Mouse (Mus musculus): Measurements from ENCODE around the gene Gm26602.

DNA sequence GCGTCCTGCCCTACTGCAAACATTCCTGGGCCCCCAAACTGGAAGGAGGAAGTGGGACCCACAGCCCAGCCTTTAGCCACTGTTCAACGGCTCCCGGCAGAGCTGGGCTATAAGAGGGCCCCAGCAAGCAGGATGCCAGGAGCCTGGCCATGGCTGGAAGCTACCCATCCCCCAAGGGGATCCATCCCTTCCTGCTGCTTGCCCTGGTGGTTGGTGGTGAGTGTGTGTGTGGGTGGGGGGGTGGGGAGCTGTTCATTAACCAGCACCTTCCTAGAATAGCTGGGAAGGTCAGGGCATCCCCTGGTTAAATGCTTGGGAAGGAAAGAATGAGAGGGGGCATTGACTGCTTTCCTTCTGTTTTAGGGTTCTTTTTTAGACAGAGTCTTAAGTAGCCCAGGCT lies 31.1 kb upstream of the Gm26602 start:
- TF ChIP-seq CTCF (IDR thresholded peaks at IDR 0.05; ENCODE audit: low read depth) = no peak
- no peak for TF ChIP-seq EP300 (optimal IDR thresholded peaks at IDR 0.05)
